Mouse (Mus musculus) CD8-positive naive resting alpha-beta T cell, adult 2 months (primary cell): ENCODE data around the gene Gm14569.

Experiments
- DNase-seq, 2 experiments: peaks; one replicate each; pipeline ENCODE4 v3.0.0; 2022; ENCODE audit warnings: low read depth in 2 of 2, low spot score in 2 of 2

The Gm14569 gene

GRCm38 (mm10) chrX:36491730-36492129 lies at the start of gene Gm14569:
Gm14569 (minus strand) TSS chrX:36491830.
- no peak for DNase-seq

- peak; percentile 14 to 50 for DNase-seq
Observed at GRCm38 (mm10) chrX:36534514-36534913, 42.9 kb upstream of the Gm14569 start.

GRCm38 (mm10) chrX:36533744-36534143 lies 42.1 kb upstream of the Gm14569 start:
- DNase-seq = no peak

GRCm38 (mm10) chrX:36530251-36530650 lies 38.6 kb upstream of the Gm14569 start:
- DNase-seq = no peak

GRCm38 (mm10) chrX:36523729-36524128 lies 32.1 kb upstream of the Gm14569 start:
- DNase-seq = no peak

- no peak for DNase-seq
Observed at GRCm38 (mm10) chrX:36513726-36514125, 22.1 kb upstream of the Gm14569 start.

- DNase-seq = no peak
Observed at GRCm38 (mm10) chrX:36513231-36513630, 21.6 kb upstream of the Gm14569 start.

- DNase-seq = no peak
Observed at GRCm38 (mm10) chrX:36506863-36507262, 15.2 kb upstream of the Gm14569 start.

GRCm38 (mm10) chrX:36489506-36489905 lies 2.1 kb downstream of the Gm14569 start:
- no peak for DNase-seq

- DNase-seq = no peak
Observed at GRCm38 (mm10) chrX:36487996-36488395, 3.6 kb downstream of the Gm14569 start.

- peak; percentile 4 to 31 for DNase-seq
Observed at GRCm38 (mm10) chrX:36474873-36475272, 16.8 kb downstream of the Gm14569 start.

- DNase-seq = peak; percentile 3 to 28
Observed at GRCm38 (mm10) chrX:36474103-36474751, 17.4 kb downstream of the Gm14569 start.

- peak; percentile 19 to 60 for DNase-seq
Observed at GRCm38 (mm10) chrX:36456031-36456430, 35.6 kb downstream of the Gm14569 start.

- DNase-seq = no peak
Observed at GRCm38 (mm10) chrX:36437932-36438331, 53.7 kb downstream of the Gm14569 start.

GRCm38 (mm10) chrX:36434993-36435392 lies 56.6 kb downstream of the Gm14569 start:
- DNase-seq = no peak

GRCm38 (mm10) chrX:36419153-36419552 lies 72.5 kb downstream of the Gm14569 start:
- no peak for DNase-seq

GRCm38 (mm10) chrX:36402316-36402715 lies 89.3 kb downstream of the Gm14569 start:
- DNase-seq = peak in 1 of 2 experiments; percentile 11

- no peak for DNase-seq
Observed at GRCm38 (mm10) chrX:36400980-36401379, 90.7 kb downstream of the Gm14569 start, which contains the start of gene Gm6268. Gm6268 (plus strand) TSS chrX:36401280.

- DNase-seq = no peak
Observed at GRCm38 (mm10) chrX:36393279-36393678, 98.4 kb downstream of the Gm14569 start.

GRCm38 (mm10) chrX:36392672-36393071 lies 99.0 kb downstream of the Gm14569 start:
- DNase-seq = no peak

- DNase-seq = no peak
Observed at GRCm38 (mm10) chrX:36390503-36390902, 101.1 kb downstream of the Gm14569 start.

GRCm38 (mm10) chrX:36389971-36390370 lies 101.7 kb downstream of the Gm14569 start:
- no peak for DNase-seq

- no peak for DNase-seq
Observed at GRCm38 (mm10) chrX:36385340-36385739, 106.3 kb downstream of the Gm14569 start.
